Mouse (Mus musculus) right cerebral cortex, postnatal 10 days (tissue): ENCODE measurements around the gene Lrrc55.

ENCODE experiments used
- DNase-seq, 2 experiments: peaks; one replicate each; pipeline ENCODE4 v3.0.0; 2021; ENCODE audit warnings: low spot score in 2 of 2

Lrrc55 gene

DNA sequence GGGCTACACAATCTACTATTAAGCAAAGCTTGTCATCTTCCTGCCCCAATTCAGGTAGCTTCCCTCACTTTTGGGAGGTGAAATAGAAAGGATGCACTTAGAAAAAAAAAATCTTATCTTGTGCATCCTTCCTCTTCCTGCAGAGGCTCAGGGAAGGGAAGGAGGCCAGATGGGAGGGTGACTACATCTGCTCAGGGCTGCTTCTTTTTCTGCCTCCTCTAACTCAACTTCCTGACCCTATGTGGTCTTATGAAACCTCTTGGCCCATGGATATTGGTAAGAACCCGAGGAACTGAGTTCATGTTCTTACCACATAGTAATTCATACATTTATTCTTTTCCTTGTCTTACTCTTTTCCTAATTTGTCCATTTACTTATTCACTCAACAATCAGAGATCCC is 61.9 kb downstream of the Lrrc55 start:
- no peak for DNase-seq

DNA sequence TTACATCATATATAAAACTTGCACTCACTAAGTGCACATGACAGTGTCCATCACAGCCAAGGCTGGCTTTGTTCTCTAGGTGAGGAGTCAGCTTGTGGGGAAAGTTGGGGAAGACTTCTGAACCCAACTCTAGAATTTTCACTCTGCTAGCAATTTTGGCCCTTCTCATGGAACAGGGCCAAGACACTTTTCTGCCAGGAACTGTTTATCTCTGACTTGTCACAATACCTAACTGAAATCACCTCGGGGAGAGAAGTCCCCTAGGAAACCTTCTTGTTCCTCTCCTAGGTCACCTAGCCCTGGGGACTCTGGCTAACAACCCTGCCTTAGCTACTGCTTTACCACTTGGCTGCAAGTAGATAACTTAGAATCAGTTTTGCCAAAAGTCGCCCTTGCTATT is 64.8 kb downstream of the Lrrc55 start:
- DNase-seq: no peak

DNA sequence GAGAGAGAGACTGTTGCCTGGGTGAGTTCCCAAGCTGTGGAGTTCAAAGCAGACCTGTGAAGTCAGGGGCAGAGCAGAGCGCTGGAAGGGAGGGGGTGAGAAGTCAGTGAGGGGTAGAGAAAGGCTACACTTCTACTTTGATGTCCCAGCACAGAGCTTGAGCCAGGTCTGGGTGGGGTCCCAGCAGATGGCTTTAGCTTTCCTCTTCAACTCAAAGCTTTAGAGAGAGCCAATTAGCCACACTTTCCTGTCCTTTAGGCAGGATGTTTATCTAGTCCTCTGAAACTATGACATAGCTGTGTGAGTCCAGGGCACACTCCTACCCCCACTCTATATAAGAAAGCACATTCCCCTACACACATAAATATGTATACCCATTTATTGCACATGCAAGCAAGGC is 65.3 kb downstream of the Lrrc55 start:
- no peak for DNase-seq

DNA sequence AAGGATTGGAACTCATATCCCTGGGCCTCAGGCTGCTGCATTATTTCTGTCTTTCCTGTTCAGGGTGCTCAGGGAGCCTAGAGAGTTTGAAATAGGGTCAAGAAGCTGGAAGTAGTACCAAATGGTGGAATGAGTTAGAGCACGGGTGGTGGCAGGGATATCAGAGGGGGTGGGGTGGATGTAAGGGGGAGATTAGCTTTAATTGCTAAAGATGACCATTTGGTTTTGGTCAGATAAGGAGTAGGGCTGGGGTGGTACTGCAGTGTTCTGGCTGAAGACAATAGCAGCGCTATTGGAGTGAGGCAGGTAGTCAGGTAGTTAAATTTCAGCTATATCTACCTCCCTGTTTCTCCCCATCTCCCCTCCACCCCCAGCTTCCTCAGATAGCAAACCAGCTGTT is 65.8 kb downstream of the Lrrc55 start:
- DNase-seq: no peak

DNA sequence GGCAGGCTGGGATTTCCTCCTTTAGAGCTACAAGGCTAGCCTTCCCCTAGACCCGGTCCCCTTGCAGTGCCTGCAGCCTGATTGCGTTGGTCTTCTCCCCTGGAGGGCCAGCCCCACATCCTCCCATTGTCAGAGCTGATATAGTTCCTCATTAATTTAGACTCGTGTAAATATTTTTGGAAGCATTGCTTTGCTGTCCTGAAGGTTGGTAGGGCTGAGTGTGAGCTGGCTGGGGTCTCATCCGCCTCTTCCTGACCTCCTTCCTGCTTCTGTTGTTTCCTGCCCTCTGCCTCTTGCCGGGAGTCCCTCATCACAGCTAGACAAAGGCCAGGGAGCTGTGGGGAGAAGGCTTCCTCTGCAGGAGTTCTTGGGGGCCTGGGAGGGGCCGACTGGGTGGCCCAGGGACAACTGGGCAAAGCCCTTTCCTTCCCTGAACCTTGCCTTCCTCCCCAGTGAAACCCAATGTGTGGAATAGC is 67.5 kb downstream of the Lrrc55 start:
- peak; percentile 17 to 19 for DNase-seq

DNA sequence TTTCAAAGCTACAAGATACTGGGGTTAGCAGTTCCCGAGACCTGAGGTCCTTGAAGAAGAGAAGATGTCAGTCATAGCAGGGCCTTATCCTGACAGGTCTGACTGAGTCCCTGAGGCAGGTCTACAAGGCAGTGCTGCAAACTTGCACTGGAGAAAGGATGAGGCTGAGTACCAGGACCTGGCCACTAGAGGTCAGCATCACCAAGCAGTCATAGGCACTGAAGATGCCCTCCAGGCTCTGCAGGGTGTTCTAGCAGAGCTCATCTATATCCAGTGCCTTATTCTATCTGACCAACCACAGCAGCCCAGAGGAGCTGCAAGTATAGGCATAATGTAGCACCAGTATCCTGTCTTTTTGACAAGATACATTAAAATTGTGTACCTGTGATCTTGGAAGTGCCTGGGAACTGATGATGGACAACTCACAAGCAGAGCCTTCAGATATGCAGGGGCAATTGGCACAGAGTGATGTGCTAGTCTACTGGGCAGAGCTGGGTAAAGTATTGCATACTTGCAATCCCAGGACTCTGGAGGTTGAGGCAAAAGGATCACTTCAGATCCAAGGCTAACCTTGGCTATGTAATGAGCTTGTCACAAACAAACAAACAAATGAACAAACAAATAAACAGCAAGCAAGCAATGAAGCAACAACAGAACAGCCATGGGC is 73.0 kb downstream of the Lrrc55 start:
- peak; percentile 88 to 89 for DNase-seq

DNA sequence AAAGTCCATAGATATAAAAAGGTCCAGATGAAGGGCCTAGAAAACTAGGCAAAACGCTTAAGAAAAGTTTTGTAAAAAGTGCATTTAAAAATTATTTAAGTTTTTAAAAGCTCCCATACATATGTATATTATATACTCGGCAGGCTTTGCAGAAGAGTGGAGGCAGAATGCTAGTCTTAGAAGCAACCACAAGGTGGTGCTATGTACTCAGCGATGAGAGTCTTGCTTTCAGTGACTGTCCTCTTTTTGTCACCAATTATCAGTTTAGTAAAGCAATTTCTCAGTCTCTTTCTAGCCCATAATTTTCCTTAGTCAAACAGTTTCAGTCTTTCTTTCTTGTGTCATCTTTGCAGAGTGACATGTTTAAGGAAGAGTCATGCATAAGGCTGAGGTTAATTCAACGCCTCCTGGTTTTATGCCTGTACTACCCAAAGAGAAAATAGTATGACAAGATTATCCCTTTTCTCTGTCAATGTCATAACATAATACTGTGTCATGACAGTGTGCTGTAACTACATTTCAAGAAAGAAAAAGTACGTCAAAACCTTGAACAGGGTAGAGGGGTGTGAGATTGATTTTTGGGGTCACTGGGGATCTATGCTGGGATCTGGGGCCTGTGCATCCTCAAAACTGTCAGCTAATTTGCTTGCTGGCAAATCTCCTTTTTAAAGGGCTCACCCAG is 73.7 kb downstream of the Lrrc55 start:
- peak; percentile 68 to 74 for DNase-seq
